Mouse (Mus musculus) CH12.LX (cell line): ENCODE results near the gene Rex1bd. TPM values are rescaled to one million over a fixed set of nuclear protein-coding genes. Genes with fewer than 3 reads are reported as not detected.

Experiments used
- DNase-seq: peaks from one replicate; pipeline ENCODE4 v3.0.0-alpha.2; 2013; ENCODE audit errors: extremely low read depth
- H3K27ac ChIP-seq: 2 replicates; pipeline ENCODE4 v1.5.1; 2012; ENCODE audit warnings: low read depth, mild to moderate bottlenecking, control low read depth, moderate library complexity; ENCODE audit not compliant: insufficient read depth
- H3K27me3 ChIP-seq: replicated peaks from 2 replicates; pipeline ENCODE3; 2012; ENCODE audit warnings: inconsistent platforms
- H3K36me3 ChIP-seq, 2 experiments: replicated peaks in 1 of 2; 2 replicates each; pipeline versions ENCODE3 to v1.6.1; 2012; ENCODE audit warnings: inconsistent platforms in 1 of 2, low read length in 1 of 2, mild to moderate bottlenecking in 1 of 2, mixed read lengths in 1 of 2, moderate library complexity in 1 of 2; ENCODE audit not compliant: control insufficient read depth in 1 of 2, insufficient read depth in 1 of 2
- H3K4me1 ChIP-seq, 2 experiments: 2 replicates each; pipeline ENCODE4 v1.6.1; 2012; ENCODE audit warnings: inconsistent platforms in 1 of 2, moderate library complexity in 1 of 2; ENCODE audit not compliant: insufficient read depth in 2 of 2, control insufficient read depth in 1 of 2
- H3K4me2 ChIP-seq: 2 replicates; pipeline ENCODE4 v1.6.1; 2012; ENCODE audit warnings: low read depth, mild to moderate bottlenecking, control low read depth; ENCODE audit not compliant: poor library complexity, insufficient read depth, severe bottlenecking
- H3K4me3 ChIP-seq, 3 experiments: fragments of 150-350 bp in 1 of 3; sonication (generic) in 1 of 3; replicated peaks in 1 of 3; 2 replicates each; pipeline versions ENCODE3 to v1.5.1; 2011 to 2012; ENCODE audit warnings: low read depth in 2 of 3, low read length in 2 of 3, mild to moderate bottlenecking in 2 of 3, moderate library complexity in 2 of 3, control low read depth in 1 of 3, improper control_type of control experiment in 1 of 3, inconsistent platforms in 1 of 3, mixed read lengths in 1 of 3; ENCODE audit not compliant: poor library complexity in 1 of 3
- H3K79me2 ChIP-seq: replicated peaks from 2 replicates; pipeline ENCODE4 v1.6.1; 2012; ENCODE audit warnings: mild to moderate bottlenecking, moderate library complexity; ENCODE audit not compliant: control insufficient read depth, poor library complexity, insufficient read depth, severe bottlenecking; ENCODE audit errors: extremely low read depth
- H3K9ac ChIP-seq: 2 replicates; pipeline ENCODE4 v1.6.1; 2012; ENCODE audit warnings: low read depth, mild to moderate bottlenecking, control low read depth, moderate library complexity; ENCODE audit not compliant: insufficient read depth
- H3K9me3 ChIP-seq: replicated peaks from 2 replicates; pipeline ENCODE3; 2012; ENCODE audit warnings: low read length, inconsistent platforms, mixed read lengths
- CHD2 ChIP-seq: IDR thresholded peaks from 2 replicates; pipeline ENCODE4 v1.6.1; 2011; ENCODE audit warnings: low read length, improper control_type of control experiment
- EP300 ChIP-seq: IDR thresholded peaks from 2 replicates; pipeline ENCODE4 v1.6.1; 2011; ENCODE audit warnings: low read length, improper control_type of control experiment
- GABPA ChIP-seq: IDR thresholded peaks from 2 replicates; pipeline ENCODE4 v1.6.1; 2012; ENCODE audit warnings: low read depth, low read length, improper control_type of control experiment, inconsistent platforms; ENCODE audit not compliant: insufficient replicate concordance
- JUN ChIP-seq: IDR thresholded peaks from 2 replicates; pipeline ENCODE4 v1.6.1; 2011; ENCODE audit warnings: low read depth, mild to moderate bottlenecking, low read length, improper control_type of control experiment, moderate library complexity; ENCODE audit not compliant: insufficient read depth
- KAT2A ChIP-seq: IDR thresholded peaks from 2 replicates; pipeline ENCODE4 v1.6.1; 2012; ENCODE audit warnings: low read length, improper control_type of control experiment, inconsistent platforms; ENCODE audit not compliant: insufficient replicate concordance
- MAZ ChIP-seq: IDR thresholded peaks from 2 replicates; pipeline ENCODE4 v1.6.1; 2012; ENCODE audit warnings: low read depth, mild to moderate bottlenecking, inconsistent platforms, low read length, improper control_type of control experiment, moderate library complexity
- MEF2A ChIP-seq: IDR thresholded peaks from 2 replicates; pipeline ENCODE4 v1.6.1; 2014; ENCODE audit warnings: low read depth, mild to moderate bottlenecking, inconsistent platforms, low read length, improper control_type of control experiment, borderline replicate concordance
- MXI1 ChIP-seq: IDR thresholded peaks from 2 replicates; pipeline ENCODE4 v1.6.1; 2011; ENCODE audit warnings: mild to moderate bottlenecking, low read depth, low read length, improper control_type of control experiment
- MYC ChIP-seq: IDR thresholded peaks from 2 replicates; pipeline ENCODE4 v1.6.1; 2011; ENCODE audit warnings: low read depth, mild to moderate bottlenecking, improper control_type of control experiment, low read length
- NELFE ChIP-seq: IDR thresholded peaks from 2 replicates; pipeline ENCODE4 v1.6.1; 2011; ENCODE audit warnings: low read depth, low read length, improper control_type of control experiment
- NRF1 ChIP-seq: IDR thresholded peaks from 2 replicates; pipeline ENCODE4 v1.6.1; 2014; ENCODE audit warnings: low read depth, mild to moderate bottlenecking, inconsistent platforms, low read length, improper control_type of control experiment, moderate library complexity
- PAX5 ChIP-seq: IDR thresholded peaks from 2 replicates; pipeline ENCODE4 v1.6.1; 2012; ENCODE audit warnings: low read length, inconsistent platforms, mixed read lengths
- POLR2A ChIP-seq: IDR thresholded peaks from 2 replicates; pipeline ENCODE4 v1.6.1; 2011; ENCODE audit warnings: low read depth, mild to moderate bottlenecking, improper control_type of control experiment, low read length
- POLR2AphosphoS2 ChIP-seq: IDR thresholded peaks from 2 replicates; pipeline ENCODE4 v1.6.1; 2011; ENCODE audit warnings: low read depth, low read length, improper control_type of control experiment
- RAD21 ChIP-seq: IDR thresholded peaks from 2 replicates; pipeline ENCODE4 v1.6.1; 2011; ENCODE audit warnings: low read depth, mild to moderate bottlenecking, low read length, improper control_type of control experiment, moderate library complexity
- SIN3A ChIP-seq: IDR thresholded peaks from 2 replicates; pipeline ENCODE4 v1.6.1; 2012; ENCODE audit warnings: low read length, improper control_type of control experiment, inconsistent platforms
- SMC3 ChIP-seq: IDR thresholded peaks from 2 replicates; pipeline ENCODE4 v1.6.1; 2011; ENCODE audit warnings: low read depth, low read length, improper control_type of control experiment
- ZNF384 ChIP-seq: IDR thresholded peaks from 2 replicates; pipeline ENCODE4 v1.6.1; 2012; ENCODE audit warnings: low read depth, low read length, improper control_type of control experiment, inconsistent platforms
- dilution Hi-C: fragments of 300-500 bp; cut with MboI; formaldehyde crosslinking; loops from 2 replicates; pipeline ENCODE4 v1.14.3; 2020; ENCODE audit warnings: low sequenced_read_pairs; ENCODE audit not compliant: extremely low pct_unique_long_range_greater_than_20kb, extremely low pct_ligation_motif_present
- in situ Hi-C: fragments of 300-500 bp; cut with MboI; formaldehyde crosslinking; loops from 3 replicates; pipeline ENCODE4 v1.14.3; 2019; ENCODE audit warnings: low sequenced_read_pairs, low pct_ligation_motif_present, low pct_unique_long_range_greater_than_20kb, mixed read lengths
- polyA plus RNA-seq: library from polyadenylated mRNA; unstranded; fragments of >175 nt; gene quantifications from 2 replicates; pipeline ENCODE4 v1.2.1, GENCODE M21; 2012; ENCODE audit warnings: low read depth; ENCODE audit not compliant: insufficient read length
- total RNA-seq, 2 experiments: library from RNA; depleted of rRNA; stranded (reverse); fragments of 300-350 nt in 1 of 2; fragments of >200 nt in 1 of 2; gene quantifications; 2 replicates each; pipeline ENCODE4 v1.2.3; 2012 to 2014

The Rex1bd gene
- total and polyA plus RNA-seq, 3 experiments: 38.4 to 90.0 (median 47.8) TPM

DNA sequence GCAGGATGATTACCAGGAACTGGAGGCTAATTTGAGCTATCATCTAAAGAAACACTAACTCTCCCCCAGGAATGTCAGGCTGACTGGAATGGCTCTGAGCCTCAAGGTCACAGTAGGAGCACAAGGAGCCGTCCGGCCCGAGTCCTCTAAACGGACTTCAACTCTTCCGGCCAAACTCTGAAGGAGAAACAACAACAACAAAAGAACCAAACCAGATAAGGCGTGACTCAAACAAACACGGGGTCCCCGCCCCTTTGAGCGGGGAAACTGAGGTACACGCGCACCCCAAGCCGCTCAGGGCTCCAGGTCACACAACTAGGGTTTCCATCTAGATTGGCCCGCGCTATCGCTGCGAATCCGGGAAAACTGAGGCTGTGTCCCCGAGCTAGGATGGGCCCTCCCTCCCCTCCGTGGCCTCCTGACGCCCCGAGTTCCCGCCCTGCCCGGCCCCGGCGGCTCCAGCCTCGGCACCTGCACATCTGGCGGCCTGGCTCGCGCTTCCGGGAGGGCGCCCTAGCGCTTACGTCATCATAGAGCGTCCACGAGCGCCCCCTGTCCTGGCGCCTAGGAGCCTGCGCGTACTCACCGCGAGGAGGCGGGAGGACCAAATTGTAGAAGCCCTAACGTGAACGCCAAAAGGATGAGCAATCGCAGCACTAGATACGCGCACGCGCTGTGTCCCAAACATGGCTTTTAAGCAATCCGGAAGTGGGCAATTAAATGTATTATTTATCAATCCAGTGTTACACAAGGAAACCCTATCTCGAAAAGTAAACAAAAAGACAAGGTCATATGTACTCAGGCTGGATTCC lies 16.2 kb upstream of the Rex1bd start (continued):
- TF ChIP-seq NRF1: peak; percentile 90

DNA sequence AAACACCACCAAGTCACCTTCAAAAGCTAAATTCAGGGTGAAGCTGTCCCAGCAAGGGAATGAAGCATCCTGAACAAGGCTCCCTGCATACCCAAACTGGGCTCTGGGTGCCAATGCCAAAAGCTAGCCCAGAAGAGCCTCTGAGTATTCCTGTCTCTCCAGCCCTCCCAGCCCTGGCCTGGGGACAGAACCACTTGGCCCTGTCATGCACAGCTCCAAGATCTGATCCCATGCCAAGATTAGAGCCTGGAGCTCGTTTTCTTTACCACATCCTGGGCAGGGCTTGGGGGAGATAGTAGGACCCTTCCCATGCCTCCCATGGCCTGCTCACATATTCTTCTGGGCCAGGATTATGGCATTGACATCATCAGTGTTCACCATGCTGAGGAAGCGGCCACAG lies 13.1 kb upstream of the Rex1bd start:
- DNase-seq: no peak
- Histone ChIP-seq H3K36me3 (peaks cover 27 to 55% of the 10 kb centered on the region in 2 experiments), H3K9me3 (no peaks in the 10 kb centered on the region), H3K4me2 (no peak overlapping the region), H3K27ac (no peak overlapping the region), H3K9ac (no peak overlapping the region), H3K4me3 (no peak overlapping the region), H3K4me1 (peaks cover 2 to 21% of the 10 kb centered on the region in 2 experiments; a peak in 2 of 4 replicates)
- in situ Hi-C loops: no loop called here
- TF ChIP-seq ZNF384 (no peak), GABPA (no peak), SIN3A (no peak), NRF1 (no peak), SMC3 (no peak), KAT2A (no peak), NELFE (no peak), MYC (no peak), POLR2A (no peak), RAD21 (no peak)
- TF ChIP-seq, all 38 proteins: peak for 0
- H3K27me3 ChIP-seq: no peaks in the 10 kb centered on the region
- no peaks in the 10 kb centered on the region; the same call in 1 of the 2 replicates for H3K79me2 ChIP-seq
- dilution Hi-C loops: no loop called here

DNA sequence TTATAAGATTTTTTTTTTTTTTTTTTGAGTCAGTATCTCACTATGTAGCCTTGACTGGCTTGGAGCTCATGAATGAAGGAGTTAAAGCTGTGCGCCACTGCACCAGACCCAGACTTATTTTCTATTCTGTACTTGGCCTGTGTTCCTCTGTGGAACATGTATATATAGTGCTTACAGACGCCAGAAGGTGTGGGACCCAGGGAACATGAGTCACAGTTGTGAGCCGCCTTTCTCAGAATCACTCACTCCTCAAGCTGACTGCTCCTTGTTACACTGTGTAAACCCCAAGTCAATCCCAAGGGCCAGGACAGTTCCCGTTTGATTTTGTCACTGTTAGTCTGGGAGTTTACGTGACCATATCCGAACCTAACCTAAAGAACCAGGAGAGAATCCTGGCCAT lies 12.5 kb upstream of the Rex1bd start:
- Histone ChIP-seq H3K27ac (no peak overlapping the region), H3K9me3 (no peaks in the 10 kb centered on the region), H3K36me3 (peaks cover 31 to 61% of the 10 kb centered on the region in 2 experiments), H3K4me1 (peaks cover 2 to 23% of the 10 kb centered on the region in 2 experiments; a peak in 2 of 4 replicates), H3K27me3 (no peaks in the 10 kb centered on the region), H3K4me2 (no peak overlapping the region), H3K9ac (no peak overlapping the region), H3K79me2 (no peaks in the 10 kb centered on the region; the same call in none of the 2 replicates), H3K4me3 (no peak overlapping the region)
- TF ChIP-seq ZNF384 (no peak), JUN (no peak), POLR2A (no peak), PAX5 (no peak), MYC (no peak), MAZ (no peak), CHD2 (no peak), MEF2A (no peak), EP300 (no peak), MXI1 (no peak), SMC3 (no peak), POLR2AphosphoS2 (no peak)
- DNase-seq: no peak
- in situ Hi-C loops: no loop called here
- dilution Hi-C loops: no loop called here
